Mouse (Mus musculus): Measurements from ENCODE around the gene Zc3h7b.
"Not testable (repeated sequence)": the region's sequence is repeated elsewhere in the genome, so short reads cannot be mapped to it uniquely, and the experiment has no call there.

Zc3h7b gene

GRCm38 (mm10) chr15:81744992-81745600 lies at the start of gene Zc3h7b, which contains the start of gene Rangap1:
TSS of gene Zc3h7b (plus strand) at chr15:81745057.
TSS of gene Rangap1 (minus strand) at chr15:81745530.
- peak; percentile 86 for DNase-seq

GRCm38 (mm10) chr15:81697175-81697574 lies 47.7 kb upstream of the Zc3h7b start, which contains the start of gene Chadl:
TSS of gene Chadl (minus strand) at chr15:81697287.
- no peak for DNase-seq

GRCm38 (mm10) chr15:81697847-81698246 lies 47.0 kb upstream of the Zc3h7b start:
- peak; percentile 39 for DNase-seq

GRCm38 (mm10) chr15:81698532-81698931 lies 46.3 kb upstream of the Zc3h7b start:
- DNase-seq, result no peak

DNA sequence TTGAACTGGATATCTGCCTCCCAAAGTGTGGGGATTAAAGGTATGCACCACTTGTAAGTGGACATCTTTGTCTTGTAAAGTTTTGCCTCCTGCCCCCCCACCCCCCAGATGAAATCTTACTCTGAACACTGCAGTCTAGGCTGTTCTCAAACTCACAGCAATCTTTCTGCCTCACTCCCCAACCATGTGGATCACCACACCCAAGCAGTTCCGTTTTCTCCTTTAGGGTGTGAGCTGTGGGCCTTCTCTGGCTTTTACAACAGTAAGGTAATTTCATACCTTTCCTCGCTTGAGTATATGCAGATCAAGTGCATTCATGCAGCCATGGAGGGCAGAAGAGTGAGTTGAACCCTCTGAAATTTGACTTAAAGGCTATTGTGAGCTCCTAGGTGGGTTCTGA lies 44.7 kb upstream of the Zc3h7b start:
- DNase-seq, result no peak

- no peak for DNase-seq
Observed at GRCm38 (mm10) chr15:81700601-81701000, 44.3 kb upstream of the Zc3h7b start.

DNA sequence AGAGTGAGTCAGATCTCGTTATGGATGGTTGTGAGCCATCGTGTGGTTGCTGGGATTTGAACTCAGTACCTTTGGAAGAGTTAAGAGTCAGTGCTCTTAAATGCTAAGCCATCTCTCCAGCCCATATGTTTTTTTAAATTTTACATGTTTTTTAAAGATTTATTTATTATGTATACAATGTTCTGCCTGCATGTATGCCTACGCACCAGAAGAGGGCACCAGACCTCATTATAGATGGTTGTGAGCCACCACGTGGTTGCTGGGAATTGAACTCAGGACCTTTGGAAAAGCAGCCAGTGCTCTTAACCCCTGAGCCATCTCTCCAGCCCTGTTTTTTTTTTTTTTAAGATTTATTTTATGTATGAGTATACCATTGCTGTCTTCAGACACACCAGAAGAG lies 43.5 kb upstream of the Zc3h7b start:
- DNase-seq, result not testable (repeated sequence)

DNA sequence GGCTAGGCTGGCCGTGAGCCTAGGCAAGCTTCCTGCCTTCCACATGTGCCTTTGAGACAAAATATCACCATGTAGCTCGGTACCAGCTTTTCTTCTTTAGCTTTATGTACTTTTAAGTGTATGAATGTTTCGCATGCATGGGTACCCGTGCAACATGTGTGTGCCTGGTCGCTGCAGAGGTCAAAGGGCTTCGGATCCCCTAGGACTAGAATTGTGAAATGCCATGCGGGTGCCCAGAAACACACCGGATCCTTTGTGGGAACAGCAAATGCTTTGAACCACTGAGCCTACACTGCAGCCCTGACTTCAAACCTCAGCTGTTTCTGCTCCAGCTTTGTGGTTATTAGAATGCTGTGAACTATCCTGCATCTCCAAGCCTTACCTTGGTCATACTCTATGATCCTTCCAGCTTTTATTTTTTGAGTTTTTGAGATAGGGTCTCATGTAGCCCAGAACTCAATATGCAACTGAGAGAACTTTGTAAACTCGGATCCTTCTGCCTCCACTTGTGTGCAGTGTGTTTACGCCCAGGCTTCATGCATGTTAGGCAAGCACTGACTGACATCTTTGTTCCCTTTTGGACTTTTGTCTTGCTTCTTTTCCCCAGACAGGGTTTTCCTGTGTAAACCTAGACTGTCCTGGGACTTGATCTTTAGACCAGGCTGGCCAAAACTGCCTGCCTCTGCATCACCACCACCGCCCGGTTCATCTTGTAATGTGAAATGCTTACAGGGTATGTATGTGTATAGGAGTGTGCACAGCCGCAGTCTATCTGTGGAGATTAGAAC lies 42.4 kb upstream of the Zc3h7b start:
- no peak for DNase-seq

DNA sequence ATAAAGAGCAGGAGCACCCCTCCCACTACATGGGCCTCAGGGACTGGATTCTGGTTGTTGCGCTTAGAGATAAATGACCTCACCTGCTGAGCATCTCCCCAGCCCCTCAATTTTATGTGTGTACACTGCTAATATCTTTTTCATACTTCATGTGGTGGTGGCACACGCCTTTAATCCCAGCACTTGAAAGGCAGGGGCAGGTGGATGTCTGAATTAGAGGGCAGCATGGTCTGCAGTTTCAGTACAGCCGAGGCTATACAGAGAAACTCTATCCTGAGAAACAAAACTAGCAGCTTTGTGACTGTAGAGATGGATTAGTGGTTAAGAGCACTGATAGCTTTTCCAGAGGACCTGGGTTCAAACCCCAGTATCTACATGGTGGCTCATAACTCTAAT lies 41.8 kb upstream of the Zc3h7b start:
- no peak for DNase-seq

- DNase-seq, result no peak
Observed at GRCm38 (mm10) chr15:81708991-81709390, 35.9 kb upstream of the Zc3h7b start.

GRCm38 (mm10) chr15:81709686-81710085 lies 35.2 kb upstream of the Zc3h7b start:
- no peak for DNase-seq

GRCm38 (mm10) chr15:81710801-81711200 lies 34.1 kb upstream of the Zc3h7b start:
- no peak for DNase-seq

DNA sequence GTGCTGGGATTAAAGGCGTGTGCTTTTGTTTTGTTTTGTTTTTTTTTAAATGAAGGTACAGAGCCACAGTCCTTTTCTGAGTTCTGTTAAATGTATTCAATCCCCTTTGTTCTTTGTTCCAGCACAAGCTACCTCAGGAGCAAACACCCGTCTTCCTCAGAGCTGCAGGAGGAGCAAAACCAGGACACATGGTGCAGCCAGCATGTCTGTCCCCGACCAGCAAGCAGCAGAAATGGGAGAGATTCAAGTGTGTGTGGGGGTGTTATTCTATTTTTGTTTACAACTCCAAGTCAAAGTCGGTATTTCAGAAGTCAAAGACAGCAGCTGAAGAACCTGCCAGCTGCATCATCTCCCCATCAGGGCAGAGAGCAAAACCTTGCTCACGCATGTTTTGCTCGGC lies 31.1 kb upstream of the Zc3h7b start:
- no peak for DNase-seq

GRCm38 (mm10) chr15:81718336-81719138 lies 26.3 kb upstream of the Zc3h7b start:
- DNase-seq, result no peak

- DNase-seq, result no peak
Observed at GRCm38 (mm10) chr15:81719139-81719531, 25.7 kb upstream of the Zc3h7b start.

DNA sequence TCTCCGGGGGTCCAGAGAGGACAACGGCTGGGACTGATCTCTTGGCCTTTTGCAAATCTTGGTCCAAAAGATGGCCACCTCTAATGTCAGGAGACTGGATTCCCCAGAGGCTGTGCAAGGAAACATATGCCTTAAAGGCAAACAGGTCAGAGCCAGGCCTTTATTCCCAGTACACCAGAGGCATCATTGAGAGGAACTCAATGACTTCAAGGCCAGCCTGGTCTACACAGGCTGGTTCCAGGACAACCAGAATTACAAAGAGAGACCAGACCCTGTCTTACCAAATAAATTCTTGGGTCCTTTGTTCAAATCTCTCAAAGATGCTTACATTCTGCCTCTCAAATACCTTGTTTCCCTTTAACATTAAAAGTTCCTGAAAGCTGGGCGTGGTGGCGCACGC lies 22.5 kb upstream of the Zc3h7b start:
- DNase-seq, result no peak

- no peak for DNase-seq
Observed at GRCm38 (mm10) chr15:81723653-81724052, 21.2 kb upstream of the Zc3h7b start.

DNA sequence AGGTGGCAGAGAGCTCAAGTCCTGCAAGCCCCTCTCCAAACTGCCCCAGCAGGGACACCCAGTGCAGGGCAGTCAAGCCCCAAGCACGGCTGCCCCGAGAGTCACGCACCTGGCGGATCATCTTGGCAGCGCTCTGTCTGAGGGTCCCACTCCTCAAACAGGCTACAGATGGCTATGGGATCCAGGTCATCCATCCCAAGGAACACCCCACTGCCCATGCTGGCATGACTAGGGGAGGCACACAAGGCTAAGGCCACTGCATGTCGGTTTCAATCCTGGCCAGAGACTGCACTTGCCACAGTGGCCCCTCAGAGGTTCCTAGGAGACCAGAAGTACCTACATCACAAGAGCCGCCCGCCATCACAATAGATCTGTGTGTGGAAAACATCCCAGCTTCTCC lies 18.9 kb upstream of the Zc3h7b start:
- DNase-seq, result no peak

GRCm38 (mm10) chr15:81729241-81729791 lies 15.5 kb upstream of the Zc3h7b start:
- peak; percentile 26 for DNase-seq

- peak; percentile 99 for DNase-seq
Observed at GRCm38 (mm10) chr15:81729792-81730635, 14.8 kb upstream of the Zc3h7b start.

DNA sequence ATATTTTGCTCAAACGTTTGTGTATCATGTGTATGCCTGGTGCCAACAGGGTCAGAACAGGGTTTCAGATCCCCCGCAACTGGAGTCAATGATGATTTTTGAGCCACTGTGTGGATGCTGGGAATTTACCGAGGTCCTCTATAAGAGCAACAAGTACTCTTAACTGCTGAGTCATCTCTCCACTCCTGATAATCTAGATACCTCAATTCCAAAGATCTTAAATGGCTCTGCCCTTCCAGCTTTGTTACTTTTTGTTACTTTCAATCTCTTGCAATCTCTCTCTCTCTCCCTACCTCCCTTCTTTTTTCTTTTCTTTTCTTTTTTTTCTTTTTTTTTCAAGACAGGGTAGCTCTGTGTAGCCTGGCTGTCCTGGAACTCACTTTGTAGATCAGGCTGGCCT lies 9.8 kb upstream of the Zc3h7b start:
- DNase-seq, result no peak

GRCm38 (mm10) chr15:81739296-81739695 lies 5.6 kb upstream of the Zc3h7b start:
- peak; percentile 14 for DNase-seq
